Mouse (Mus musculus): ENCODE measurements around the gene Arhgap8.
A peak's percentile ranks its signal among the peaks of the same experiment; 100 is the strongest.
"Not testable (repeated sequence)": the region's sequence is repeated elsewhere in the genome, so short reads cannot be mapped to it uniquely, and the experiment has no call there.

Arhgap8 gene

DNA sequence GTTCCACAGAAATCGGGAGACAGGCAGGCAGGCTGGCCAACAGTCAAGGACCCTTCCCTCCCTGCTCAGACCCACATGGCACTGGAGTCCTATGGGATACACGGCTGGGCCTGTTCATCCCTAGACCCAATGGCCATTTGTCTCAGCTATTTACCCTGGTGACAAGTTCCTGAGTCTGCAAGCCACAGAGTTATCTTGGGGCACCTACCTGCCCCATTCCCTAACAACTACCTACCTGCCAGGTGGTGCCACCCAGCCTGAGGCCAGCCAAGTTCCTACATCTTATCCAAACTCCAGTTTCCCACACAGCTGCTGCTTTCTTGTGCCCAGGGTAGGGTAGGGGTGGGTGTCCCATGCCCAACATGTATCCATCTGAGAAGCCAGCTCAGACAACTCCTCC is 21.7 kb upstream of the Arhgap8 start:
- DNase-seq: no peak

DNA sequence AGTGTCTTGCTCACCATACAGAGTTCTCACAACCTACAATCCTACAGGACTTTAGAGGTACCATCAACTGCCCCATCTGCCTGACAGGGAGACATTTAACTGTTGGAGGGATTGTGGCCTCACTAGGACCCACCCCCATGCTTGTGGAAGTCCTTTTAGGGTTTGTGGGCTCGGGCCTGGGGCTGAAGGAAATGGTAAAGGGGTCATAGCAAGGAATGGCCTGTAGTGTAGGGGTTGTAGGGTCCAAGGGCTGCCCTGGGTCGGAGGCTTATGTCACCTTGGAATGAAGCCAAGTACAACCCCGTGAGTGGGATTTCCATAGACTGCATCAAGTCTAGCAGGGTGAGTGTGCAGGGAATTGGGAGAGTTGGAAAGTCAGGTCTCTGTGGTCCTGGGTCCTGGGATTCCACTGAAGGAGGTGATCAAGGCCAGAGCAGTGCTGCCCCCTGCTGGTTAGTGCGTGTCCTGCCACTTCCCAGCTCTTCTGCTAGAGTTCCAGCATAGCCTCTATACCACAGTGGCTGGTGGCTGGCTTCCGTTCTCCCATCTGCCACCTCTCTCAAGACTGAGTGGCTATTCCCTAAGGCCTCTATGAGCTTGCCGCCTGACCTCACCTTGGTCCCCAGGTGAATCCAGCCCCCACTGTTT is 19.6 kb upstream of the Arhgap8 start:
- DNase-seq: peak; percentile 38 to 40

DNA sequence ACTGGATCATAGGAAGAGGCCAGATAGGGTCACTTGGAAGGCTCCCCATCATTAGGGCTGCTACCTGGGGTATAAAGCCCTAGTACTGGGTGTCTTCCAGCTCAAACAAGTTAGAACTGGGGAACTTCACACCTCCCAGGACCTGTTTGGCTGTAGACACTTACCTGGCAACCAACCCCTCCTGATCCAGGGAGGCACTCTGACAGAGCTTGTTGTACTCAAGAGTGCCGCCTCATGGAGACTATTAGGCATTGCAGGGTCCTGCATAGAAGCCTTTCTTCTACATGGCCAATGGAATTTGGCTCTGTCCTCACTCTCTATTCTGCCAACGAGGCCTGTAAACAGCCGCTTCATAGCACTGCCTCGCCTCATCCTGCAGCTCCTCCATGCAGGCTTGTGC is 17.9 kb upstream of the Arhgap8 start:
- DNase-seq: no peak

DNA sequence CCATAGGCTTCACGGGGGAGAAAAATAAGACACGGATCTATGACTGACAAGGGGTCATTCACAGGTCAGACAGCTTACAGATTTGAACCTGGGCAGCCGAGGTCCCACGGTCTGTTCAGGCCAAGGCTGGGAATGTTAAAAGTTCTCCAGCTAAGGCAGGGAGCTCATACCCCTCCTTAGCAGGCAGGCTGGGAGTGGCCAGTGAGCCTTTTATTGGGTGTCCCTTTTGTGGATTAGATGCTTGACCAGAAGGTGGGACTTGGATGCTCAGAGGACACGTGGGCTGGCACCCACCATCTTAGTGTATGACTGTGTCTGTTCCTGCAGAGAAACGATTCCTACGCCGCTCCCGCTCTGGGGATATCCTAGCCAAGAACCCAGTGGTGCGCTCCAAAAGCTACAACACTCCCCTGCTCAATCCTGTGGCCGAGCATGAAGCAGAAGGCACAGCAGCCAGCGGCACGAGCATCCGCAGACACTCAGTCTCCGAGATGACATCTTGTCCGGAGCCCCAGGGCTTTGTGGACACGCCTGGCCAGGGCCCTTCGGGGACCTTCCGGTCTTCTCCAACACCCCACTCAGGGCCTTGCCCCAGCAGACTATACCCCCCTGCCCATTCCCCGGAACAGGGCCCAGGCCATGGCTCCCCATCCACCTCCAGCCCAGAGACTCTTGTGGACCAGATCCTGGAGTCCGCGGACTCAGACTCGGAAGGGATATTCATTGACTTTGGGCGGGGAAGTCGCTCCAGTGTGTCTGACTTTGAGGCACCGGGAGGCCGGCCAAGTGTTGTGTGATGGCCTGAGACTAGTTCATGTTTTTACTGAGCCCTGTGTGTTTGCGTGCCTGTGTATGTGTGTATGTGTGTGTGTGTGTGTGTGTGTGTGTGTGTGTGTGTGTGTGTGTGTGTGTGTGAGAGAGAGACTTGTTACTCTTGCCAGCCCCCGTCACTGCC is 17.2 kb upstream of the Arhgap8 start:
- DNase-seq: no peak

- no peak for DNase-seq
These were observed 15.9 kb upstream of the Arhgap8 start for GRCm38 (mm10) chr15:84703992-84704391.

DNA sequence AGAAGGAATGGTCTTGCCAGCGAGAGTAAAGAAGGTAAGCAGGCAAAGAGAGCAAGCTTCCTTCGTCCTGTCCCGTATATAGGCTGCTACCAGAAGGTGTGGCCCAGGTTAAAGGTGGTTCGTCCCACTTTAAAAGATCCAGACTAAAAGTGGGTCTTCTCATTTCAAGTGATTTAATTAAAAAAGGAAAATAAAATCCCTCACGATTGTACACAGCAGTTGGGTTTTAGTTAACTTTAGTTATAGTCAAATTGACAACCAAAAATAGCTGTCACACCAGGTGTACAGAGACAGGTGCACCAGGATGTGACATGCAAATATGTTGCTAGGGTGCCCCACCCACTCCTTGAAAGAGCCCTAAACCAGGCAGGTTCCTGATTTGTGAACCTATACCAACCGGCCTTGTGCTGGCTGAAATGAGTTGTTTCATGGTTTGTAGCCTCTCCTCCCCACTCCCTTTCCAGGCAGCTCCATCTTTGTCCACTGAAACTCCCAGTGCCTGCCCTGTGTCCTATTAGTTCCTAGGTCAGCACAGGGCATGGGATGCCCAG is 14.4 kb upstream of the Arhgap8 start:
- DNase-seq: no peak

GRCm38 (mm10) chr15:84706983-84707619 is 12.8 kb upstream of the Arhgap8 start:
- no peak for DNase-seq

- DNase-seq: no peak
These were observed 7.1 kb upstream of the Arhgap8 start for GRCm38 (mm10) chr15:84712566-84713405.

DNA sequence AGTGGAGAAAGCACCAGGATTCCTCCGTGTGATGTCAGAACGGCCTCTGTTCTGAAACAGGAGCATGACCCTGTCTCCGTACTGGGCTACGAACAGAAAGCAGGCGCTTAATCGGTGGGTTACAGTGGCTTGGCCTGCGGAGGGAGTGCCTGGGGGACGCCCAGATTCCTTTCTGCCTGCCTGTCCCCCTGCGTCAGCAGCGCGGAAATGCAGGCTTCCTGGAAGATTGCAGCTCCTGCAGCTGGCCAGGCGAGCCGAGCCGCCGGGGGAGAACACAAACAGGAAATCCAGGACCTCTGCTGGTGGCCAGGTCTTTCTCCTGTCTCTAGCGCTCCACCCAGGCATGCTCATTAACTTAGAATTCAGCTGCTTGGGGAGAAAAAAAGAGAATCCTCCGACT is 5.1 kb upstream of the Arhgap8 start:
- no peak for DNase-seq

- no peak for DNase-seq
These were observed 4.7 kb upstream of the Arhgap8 start for GRCm38 (mm10) chr15:84715132-84715531.

- not testable (repeated sequence) for DNase-seq
These were observed 2.1 kb upstream of the Arhgap8 start for GRCm38 (mm10) chr15:84717570-84718270.

- DNase-seq: no peak
These were observed 1.1 kb upstream of the Arhgap8 start for GRCm38 (mm10) chr15:84718785-84719184.

- DNase-seq: no peak
These were observed 696 bp downstream of the Arhgap8 start for GRCm38 (mm10) chr15:84720291-84721204.

- not testable (repeated sequence) for DNase-seq
These were observed 3.8 kb downstream of the Arhgap8 start for GRCm38 (mm10) chr15:84723656-84724055.

- DNase-seq: no peak
These were observed 4.3 kb downstream of the Arhgap8 start for GRCm38 (mm10) chr15:84724199-84724598.

DNA sequence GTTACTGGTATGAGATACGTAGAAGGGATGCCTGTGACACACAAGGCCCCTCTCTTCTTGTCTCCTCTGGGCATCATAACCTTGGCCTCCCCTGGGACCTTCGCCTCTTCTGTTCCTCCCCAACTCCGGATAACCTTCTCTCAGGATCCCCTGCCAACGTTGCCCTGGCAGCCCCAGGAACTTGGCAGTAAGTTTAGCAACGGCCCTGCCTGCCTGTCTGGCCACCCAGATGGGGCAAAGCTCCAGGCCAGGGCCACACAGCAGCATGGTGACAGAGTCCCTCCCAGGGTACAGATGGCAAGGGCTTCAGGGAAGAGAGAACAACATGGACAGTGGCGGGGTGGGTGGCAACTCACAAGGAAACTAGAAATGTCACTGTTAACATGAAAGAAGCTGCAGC is 9.8 kb downstream of the Arhgap8 start:
- no peak for DNase-seq

- no peak for DNase-seq
These were observed 11.0 kb downstream of the Arhgap8 start for GRCm38 (mm10) chr15:84730893-84731292.

DNA sequence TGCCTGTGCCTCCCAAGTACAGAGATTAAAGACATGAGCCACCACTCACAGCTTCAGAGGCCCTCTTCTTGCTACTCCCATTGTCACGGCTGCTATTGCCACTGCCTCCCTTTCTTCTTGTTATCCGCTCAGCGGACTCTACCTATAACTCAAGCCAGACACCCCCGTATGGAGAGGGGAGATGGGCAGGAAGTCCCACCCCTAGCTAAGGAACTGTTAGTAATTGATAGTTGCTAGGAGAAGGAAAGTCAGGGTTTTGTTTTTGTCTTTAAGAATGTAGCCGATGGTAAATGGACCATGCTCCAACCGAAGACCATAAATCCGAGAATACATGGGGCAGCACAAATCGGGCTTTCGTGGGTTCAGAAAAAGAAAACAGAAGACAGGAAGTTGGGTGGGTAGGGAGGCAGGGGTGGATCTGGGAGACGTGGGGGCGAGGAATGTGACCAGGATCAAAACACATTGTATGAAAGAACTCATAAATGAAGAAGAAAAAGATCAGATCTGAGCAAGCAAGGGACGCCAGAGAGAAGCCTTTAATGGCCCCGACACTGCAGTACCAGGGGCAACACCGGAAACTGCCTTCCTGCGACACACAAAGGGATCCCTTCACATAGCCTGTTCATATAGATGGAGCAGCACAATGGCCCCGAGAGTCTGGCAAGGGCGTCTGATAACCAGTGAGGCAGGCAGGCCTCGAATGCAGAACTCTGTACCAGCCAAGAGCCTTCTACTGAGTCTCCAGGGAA is 12.0 kb downstream of the Arhgap8 start:
- no peak for DNase-seq

DNA sequence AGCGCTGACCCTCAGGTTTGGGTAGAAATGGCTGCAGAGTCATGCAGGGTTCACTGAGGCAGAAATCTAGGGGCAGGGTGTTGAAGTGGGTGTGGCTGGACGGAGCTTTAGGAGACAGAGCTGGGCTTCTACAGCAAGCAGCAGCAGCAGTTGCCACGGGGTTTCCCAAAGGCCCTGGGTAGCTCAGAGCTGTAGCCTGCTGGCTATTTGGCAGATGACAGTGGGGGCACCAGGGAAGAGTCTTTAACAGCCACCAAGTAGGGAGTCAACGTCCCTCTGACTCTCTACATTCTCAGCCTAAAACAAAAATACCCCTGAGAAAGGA is 12.5 kb downstream of the Arhgap8 start:
- DNase-seq: no peak

Measured in thymus, postnatal 36 days (tissue).